Mouse (Mus musculus): ENCODE data around the gene Lgr6.

GRCm38 (mm10) chr1:135133678-135134435 is 28.8 kb upstream of the Lgr6 start:
- TF ChIP-seq CTCF (IDR thresholded peaks at IDR 0.05; ENCODE audit: insufficient read depth, low read depth, low read length) (no peak), POLR2A (IDR thresholded peaks at IDR 0.05; ENCODE audit: insufficient read depth, low read depth, low read length) (no peak)
